Mouse (Mus musculus) megakaryocyte, embryonic 14.5 days (primary cell): ENCODE results near the gene Shank2.

Experiments used
- FLI1 ChIP-seq: IDR thresholded peaks from 2 replicates; pipeline ENCODE4 v1.6.1; 2012; ENCODE audit warnings: low read length, inconsistent platforms, mixed read lengths
- GATA1 ChIP-seq: IDR thresholded peaks from 3 replicates; pipeline ENCODE4 v1.6.1; 2012; ENCODE audit warnings: mixed read lengths, low read length, inconsistent platforms, borderline replicate concordance

DNA sequence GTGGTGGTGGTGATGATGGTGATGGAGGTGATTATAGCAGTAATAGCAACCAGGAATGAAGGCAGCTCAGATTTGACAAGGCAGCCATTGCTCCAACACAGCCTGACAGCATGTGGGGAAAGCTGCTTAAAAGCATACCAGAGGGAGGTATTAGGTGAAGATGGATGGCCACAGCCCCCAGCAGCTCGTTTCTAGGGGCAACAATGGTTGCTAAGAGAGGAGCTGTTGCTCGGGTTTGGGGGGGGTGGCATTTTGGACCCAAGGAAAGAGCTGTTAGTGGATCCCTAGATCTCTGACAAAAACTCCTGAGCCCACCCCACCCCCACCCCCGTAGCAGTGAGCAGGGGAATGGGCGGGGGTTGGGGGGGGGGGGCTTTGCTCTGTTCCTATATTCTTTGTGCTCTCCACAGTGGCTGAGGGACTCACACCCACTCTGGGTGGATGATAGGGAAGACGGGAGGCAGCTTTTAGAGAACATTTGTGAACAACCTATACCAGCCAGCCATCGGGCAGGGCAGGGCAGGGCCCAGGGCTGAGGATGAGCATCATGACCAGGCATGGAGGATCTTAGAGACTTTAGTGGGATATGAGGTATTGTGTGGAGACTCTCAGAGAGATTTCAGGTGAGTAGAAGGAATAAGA is 377.6 kb downstream of the Shank2 start:
- TF ChIP-seq GATA1: no peak
- TF ChIP-seq FLI1: no peak
